ENCODE assay signal across 8 mouse cellular contexts in the genomic region with DNA sequence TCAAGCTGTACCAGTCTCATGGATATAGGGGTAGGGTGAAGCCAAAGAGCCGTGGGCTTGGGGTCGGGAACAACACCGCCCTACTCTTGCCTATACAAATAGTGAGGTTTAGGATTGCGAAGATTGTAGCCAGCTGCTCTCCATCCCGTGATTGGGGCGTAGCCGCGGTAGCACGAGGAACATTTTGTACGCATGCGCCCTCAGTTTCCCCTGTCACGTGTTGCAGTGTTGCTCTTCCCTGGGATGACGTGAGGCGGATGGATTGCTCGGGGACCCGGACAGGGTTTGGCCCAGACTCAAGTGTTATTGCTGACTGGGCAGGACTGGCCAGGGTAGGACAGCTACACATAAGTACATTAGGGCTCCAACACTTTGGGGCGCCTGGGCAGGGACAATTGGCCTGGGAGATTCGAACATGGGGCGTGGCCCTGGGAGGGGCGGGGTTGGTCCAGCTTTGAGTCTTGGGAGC. TPM values are rescaled to one million over a fixed set of nuclear protein-coding genes. Genes with fewer than 3 reads are reported as not detected.
DNase-seq lines count a peak whose midpoint lies in the region; ATAC-seq and TF ChIP-seq lines count a peak whose summit lies in the region.

No protein-coding gene starts in this region.

- no peak for TF ChIP-seq POLR2A in CH12.LX (IDR thresholded peaks at IDR 0.05; ENCODE audit: low read depth, low read length)

- peaks cover 5% of the 10 kb centered on the region; the same call in 1 of the 2 replicates for H3K79me2 ChIP-seq in CH12.LX (replicated peaks; ENCODE audit: control insufficient read depth, extremely low read depth, insufficient read depth, poor library complexity, severe bottlenecking)

- dilution Hi-C loops in CH12.LX (cut with MboI; ENCODE audit: extremely low pct_ligation_motif_present, extremely low pct_unique_long_range_greater_than_20kb, low sequenced_read_pairs), result no loop called here

- peaks cover 2% of the 10 kb centered on the region for H3K27me3 ChIP-seq in CH12.LX (replicated peaks)
- no peaks in the 10 kb centered on the region for H3K27me3 ChIP-seq in forebrain, embryonic 11.5 days (ENCODE audit: control insufficient read depth, insufficient read depth, low read length)
- no peaks in the 10 kb centered on the region for H3K27me3 ChIP-seq in heart, embryonic 16.5 days (ENCODE audit: control insufficient read depth, insufficient read depth, low read length)
- 0 out of 2 replicates have a peak, but pooled peaks cover 3% of the 10 kb centered on the region for H3K27me3 ChIP-seq in liver, embryonic 15.5 days
- H3K27me3 ChIP-seq in neural tube, embryonic 12.5 days (replicated peaks), result no peaks in the 10 kb centered on the region

- peak overlapping the region; percentile 97 for H3K27ac ChIP-seq in CH12.LX (ENCODE audit: insufficient read depth, low read depth)
- peak overlapping the region; percentile 90 for H3K27ac ChIP-seq in forebrain, embryonic 11.5 days (ENCODE audit: low read depth, low read length)
- H3K27ac ChIP-seq in heart, embryonic 16.5 days (ENCODE audit: low read length), result peak overlapping the region; percentile 96
- peak overlapping the region; percentile 98 for H3K27ac ChIP-seq in liver, embryonic 15.5 days (replicated peaks)
- H3K27ac ChIP-seq in neural tube, embryonic 12.5 days, result peak overlapping the region; percentile 85

- no peak for TF ChIP-seq RAD21 in CH12.LX (IDR thresholded peaks at IDR 0.05; ENCODE audit: low read depth, low read length)

- in situ Hi-C loops in CH12.LX (cut with MboI; ENCODE audit: low pct_ligation_motif_present, low pct_unique_long_range_greater_than_20kb, low sequenced_read_pairs), result no loop called here

- peak overlapping the region; percentile 54 to 76 (median 72) for H3K4me3 ChIP-seq in CH12.LX (replicated peaks in 1 of 3; ENCODE audit: low read depth in 2 of 3, low read length in 2 of 3, poor library complexity in 1 of 3)
- H3K4me3 ChIP-seq in forebrain, embryonic 11.5 days (ENCODE audit: low read depth, low read length), result peak overlapping the region; percentile 74
- H3K4me3 ChIP-seq in heart, embryonic 16.5 days (ENCODE audit: low read length), result peak overlapping the region; percentile 93
- peak overlapping the region; percentile 79 for H3K4me3 ChIP-seq in liver, embryonic 15.5 days (replicated peaks)
- peak overlapping the region; percentile 66 for H3K4me3 ChIP-seq in neural tube, embryonic 12.5 days

- no peak for TF ChIP-seq EP300 in CH12.LX (IDR thresholded peaks at IDR 0.05; ENCODE audit: low read length)

- peak overlapping the region; percentile 80 for H3K9ac ChIP-seq in CH12.LX (ENCODE audit: insufficient read depth, low read depth)
- H3K9ac ChIP-seq in forebrain, embryonic 11.5 days (ENCODE audit: low read length), result peak overlapping the region; percentile 64
- H3K9ac ChIP-seq in heart, embryonic 16.5 days (ENCODE audit: low read length), result peak overlapping the region; percentile 53
- peak overlapping the region; percentile 31 for H3K9ac ChIP-seq in liver, embryonic 15.5 days
- peak overlapping the region; percentile 51 for H3K9ac ChIP-seq in neural tube, embryonic 12.5 days

- peak; percentile 87 for ATAC-seq in forebrain, embryonic 11.5 days (replicated peaks; ENCODE audit: low FRiP score)
- peak; percentile 82 for ATAC-seq in heart, embryonic 16.5 days (replicated peaks; ENCODE audit: extremely low read depth, insufficient read depth, low FRiP score)
- ATAC-seq in liver, embryonic 15.5 days (ENCODE audit: insufficient read depth), result peak; percentile 31
- ATAC-seq in neural tube, embryonic 12.5 days (ENCODE audit: low FRiP score, low read depth), result peak; percentile 91

- H3K4me1 ChIP-seq in CH12.LX (ENCODE audit: control insufficient read depth in 1 of 2, insufficient read depth in 2 of 2), result peaks cover 5 to 26% of the 10 kb centered on the region in 2 experiments
- peaks cover 2% of the 10 kb centered on the region; the same call in 1 of the 2 replicates for H3K4me1 ChIP-seq in forebrain, embryonic 11.5 days (replicated peaks; ENCODE audit: control insufficient read depth, insufficient read depth, low read length)
- H3K4me1 ChIP-seq in heart, embryonic 16.5 days (ENCODE audit: control insufficient read depth, insufficient read depth, low read length), result peaks cover 12% of the 10 kb centered on the region
- H3K4me1 ChIP-seq in liver, embryonic 15.5 days (replicated peaks), result peaks cover 33% of the 10 kb centered on the region
- peaks cover 6% of the 10 kb centered on the region; the same call in 1 of the 2 replicates for H3K4me1 ChIP-seq in neural tube, embryonic 12.5 days

- peaks cover 0 to 10% of the 10 kb centered on the region in 2 experiments for H3K36me3 ChIP-seq in CH12.LX (replicated peaks in 1 of 2; ENCODE audit: control insufficient read depth in 1 of 2, insufficient read depth in 1 of 2, low read length in 1 of 2)
- no peaks in the 10 kb centered on the region for H3K36me3 ChIP-seq in forebrain, embryonic 11.5 days (ENCODE audit: control insufficient read depth, insufficient read depth, low read length)
- H3K36me3 ChIP-seq in heart, embryonic 16.5 days (ENCODE audit: control insufficient read depth, insufficient read depth), result no peaks in the 10 kb centered on the region
- H3K36me3 ChIP-seq in liver, embryonic 15.5 days (replicated peaks), result no peaks in the 10 kb centered on the region
- no peaks in the 10 kb centered on the region; the same call in 1 of the 2 replicates for H3K36me3 ChIP-seq in neural tube, embryonic 12.5 days

- no peaks in the 10 kb centered on the region for H3K9me3 ChIP-seq in CH12.LX (replicated peaks; ENCODE audit: low read length)
- H3K9me3 ChIP-seq in forebrain, embryonic 11.5 days (ENCODE audit: control insufficient read depth, low read length), result no peaks in the 10 kb centered on the region
- no peaks in the 10 kb centered on the region for H3K9me3 ChIP-seq in heart, embryonic 16.5 days (replicated peaks; ENCODE audit: control insufficient read depth, low read length)
- H3K9me3 ChIP-seq in liver, embryonic 15.5 days (replicated peaks), result no peaks in the 10 kb centered on the region
- H3K9me3 ChIP-seq in neural tube, embryonic 12.5 days, result no peaks in the 10 kb centered on the region

- WGBS in forebrain, embryonic 11.5 days, result under 1% methylated on average over 20 of the region's 20 CpGs
- WGBS in heart, embryonic 16.5 days, result 2% methylated on average over 20 of the region's 20 CpGs
- under 1% methylated on average over 20 of the region's 20 CpGs for WGBS in liver, embryonic 15.5 days (ENCODE audit: insufficient replicate concordance)
- under 1% methylated on average over 20 of the region's 20 CpGs for WGBS in neural tube, embryonic 12.5 days

- peak overlapping the region; percentile 60 for H3K4me2 ChIP-seq in CH12.LX (ENCODE audit: insufficient read depth, low read depth, poor library complexity, severe bottlenecking)
- peak overlapping the region; percentile 86 for H3K4me2 ChIP-seq in forebrain, embryonic 11.5 days (ENCODE audit: low read depth, low read length, severe bottlenecking)
- H3K4me2 ChIP-seq in heart, embryonic 16.5 days (ENCODE audit: low read depth, low read length), result peak overlapping the region; percentile 85
- H3K4me2 ChIP-seq in liver, embryonic 15.5 days, result peak overlapping the region; percentile 95
- H3K4me2 ChIP-seq in neural tube, embryonic 12.5 days (replicated peaks), result peak overlapping the region; percentile 92

- DNase-seq in CH12.LX (ENCODE audit: extremely low read depth), result peak; percentile 89
- peak; percentile 78 for DNase-seq in c-Kit-positive CD71-positive TER-119-negative erythroid progenitor cells, embryonic 14.5 days (ENCODE audit: low read depth)
- peak; percentile 88 for DNase-seq in forebrain, embryonic 11.5 days (ENCODE audit: low spot score)
- peak; percentile 86 to 91 for DNase-seq in kidney, postnatal 36 days
- peak; percentile 84 for DNase-seq in telencephalon, adult 2 months (ENCODE audit: low read depth, low spot score)

- TF ChIP-seq CTCF in CH12.LX (conservative IDR thresholded peaks at IDR 0.05 in 1 of 2, IDR thresholded peaks at IDR 0.05 in 1 of 2; ENCODE audit: low read depth in 2 of 2, low read length in 2 of 2), result no peak

RNA-seq across cellular contexts. Expression of a gene that starts 0.5 kb away (rescaled TPM):
- total RNA-seq in CH12.LX (2012; rRNA removed) (5.3 and 5.4 TPM in 2 replicates), CH12.LX (2014; rRNA removed) (2.2 and 2.3 TPM in 2 replicates)
- polyA plus RNA-seq in CH12.LX (2012; ENCODE audit: insufficient read length, low read depth), result 17.7 and 19.7 TPM in 2 replicates
- polyA plus RNA-seq in forebrain, embryonic 11.5 days (2014; fragmentation: Nextera tagmentation; extraction: Ambion mirVana), result 21.7 and 26.4 TPM in 2 replicates
- 6.9 and 8.1 TPM in 2 replicates for polyA plus RNA-seq in heart, embryonic 16.5 days (2015; fragmentation: Nextera tagmentation; extraction: Ambion mirVana)
- 8.1 and 8.9 TPM in 2 replicates for polyA plus RNA-seq in liver, embryonic 15.5 days (2015; fragmentation: Nextera tagmentation; extraction: Ambion mirVana)
- 6.6 and 9.7 TPM in 2 replicates for polyA plus RNA-seq in neural tube, embryonic 12.5 days (2016; fragmentation: Nextera tagmentation; extraction: Ambion mirVana)

RNA-seq across cellular contexts. Expression of a gene that starts 0.8 kb away (rescaled TPM):
- total RNA-seq in CH12.LX (2012; rRNA removed), result 0.38 and 0.63 TPM in 2 replicates
- total RNA-seq in CH12.LX (2014; rRNA removed), result not detected in 2 replicates
- polyA plus RNA-seq in CH12.LX (2012; ENCODE audit: insufficient read length, low read depth), result 0.23 TPM in 1 of 2 replicates, not detected in the other
- 0.13 and 0.56 TPM in 2 replicates for polyA plus RNA-seq in forebrain, embryonic 11.5 days (2014; fragmentation: Nextera tagmentation; extraction: Ambion mirVana)
- 0.29 and 0.47 TPM in 2 replicates for polyA plus RNA-seq in heart, embryonic 16.5 days (2015; fragmentation: Nextera tagmentation; extraction: Ambion mirVana)
- polyA plus RNA-seq in liver, embryonic 15.5 days (2015; fragmentation: Nextera tagmentation; extraction: Ambion mirVana), result 0.17 TPM in 2 replicates
- polyA plus RNA-seq in neural tube, embryonic 12.5 days (2016; fragmentation: Nextera tagmentation; extraction: Ambion mirVana), result 0.52 and 0.78 TPM in 2 replicates

RNA-seq across cellular contexts. Expression of a gene that starts 10.8 kb away (rescaled TPM):
- total RNA-seq in CH12.LX (2012; rRNA removed), result not detected in 2 replicates
- total RNA-seq in CH12.LX (2014; rRNA removed), result not detected in 2 replicates
- polyA plus RNA-seq in CH12.LX (2012; ENCODE audit: insufficient read length, low read depth), result not detected in 2 replicates
- polyA plus RNA-seq in forebrain, embryonic 11.5 days (2014; fragmentation: Nextera tagmentation; extraction: Ambion mirVana), result 98.8 and 110 TPM in 2 replicates
- polyA plus RNA-seq in heart, embryonic 16.5 days (2015; fragmentation: Nextera tagmentation; extraction: Ambion mirVana), result 7.0 and 8.0 TPM in 2 replicates
- 0.55 and 0.76 TPM in 2 replicates for polyA plus RNA-seq in liver, embryonic 15.5 days (2015; fragmentation: Nextera tagmentation; extraction: Ambion mirVana)
- polyA plus RNA-seq in neural tube, embryonic 12.5 days (2016; fragmentation: Nextera tagmentation; extraction: Ambion mirVana), result 74.3 and 87.2 TPM in 2 replicates

RNA-seq across cellular contexts. Expression of a gene that starts 27.8 kb away (rescaled TPM):
- total RNA-seq in CH12.LX (2012; rRNA removed), result 33.9 and 35.7 TPM in 2 replicates
- total RNA-seq in CH12.LX (2014; rRNA removed), result 28.8 and 31.7 TPM in 2 replicates
- polyA plus RNA-seq in CH12.LX (2012; ENCODE audit: insufficient read length, low read depth), result 25.2 and 25.4 TPM in 2 replicates
- 71.3 and 83.8 TPM in 2 replicates for polyA plus RNA-seq in forebrain, embryonic 11.5 days (2014; fragmentation: Nextera tagmentation; extraction: Ambion mirVana)
- polyA plus RNA-seq in heart, embryonic 16.5 days (2015; fragmentation: Nextera tagmentation; extraction: Ambion mirVana), result 62.0 and 67.1 TPM in 2 replicates
- 15.9 and 16.5 TPM in 2 replicates for polyA plus RNA-seq in liver, embryonic 15.5 days (2015; fragmentation: Nextera tagmentation; extraction: Ambion mirVana)
- polyA plus RNA-seq in neural tube, embryonic 12.5 days (2016; fragmentation: Nextera tagmentation; extraction: Ambion mirVana), result 93.4 and 95.9 TPM in 2 replicates

RNA-seq across cellular contexts. Expression of a gene that starts 33.9 kb away (rescaled TPM):
- total RNA-seq in CH12.LX (2012; rRNA removed) (1.7 and 1.9 TPM in 2 replicates), CH12.LX (2014; rRNA removed) (0.70 and 0.81 TPM in 2 replicates)
- 3.1 and 4.1 TPM in 2 replicates for polyA plus RNA-seq in CH12.LX (2012; ENCODE audit: insufficient read length, low read depth)
- 29.2 and 30.2 TPM in 2 replicates for polyA plus RNA-seq in forebrain, embryonic 11.5 days (2014; fragmentation: Nextera tagmentation; extraction: Ambion mirVana)
- 9.2 and 10.0 TPM in 2 replicates for polyA plus RNA-seq in heart, embryonic 16.5 days (2015; fragmentation: Nextera tagmentation; extraction: Ambion mirVana)
- 15.7 and 20.2 TPM in 2 replicates for polyA plus RNA-seq in liver, embryonic 15.5 days (2015; fragmentation: Nextera tagmentation; extraction: Ambion mirVana)
- 21.8 and 24.3 TPM in 2 replicates for polyA plus RNA-seq in neural tube, embryonic 12.5 days (2016; fragmentation: Nextera tagmentation; extraction: Ambion mirVana)

Comparison
In these comparisons a context has a peak if more than half of its experiments do, and no peak if none do; other contexts are left out.
1. Peak in every context shown above with its lines: DNase-seq, ATAC-seq, H3K4me3 ChIP-seq and H3K27ac ChIP-seq.
2. ATAC-seq: peak in every context shown above with its lines; median percentile 91 in neural tube, embryonic 12.5 days; 87 in forebrain, embryonic 11.5 days; 82 in heart, embryonic 16.5 days; 31 in liver, embryonic 15.5 days.